Mouse (Mus musculus) neural tube, embryonic 14.5 days (tissue): ENCODE measurements at regions not wholly inside any gene's neighbourhood (a gene's known extent, or its start where the extent isn't known, plus 50 kb on each side); places are given as distances from the start of the nearest gene placed in this dataset.

Experiments used
- ATAC-seq: fragments of 200-750 bp; cut with Nextera tagmentation; 2 replicates; pipeline ENCODE4 v1.8.0; 2017; ENCODE audit warnings: low read depth, mild to moderate bottlenecking, moderate TSS enrichment, moderate library complexity
- H3K27ac ChIP-seq: fragments of 300-500 bp; sonication (generic); 2 replicates; pipeline ENCODE4 v1.5.1; 2014; ENCODE audit warnings: low read depth, mild to moderate bottlenecking, control low read depth, low read length, moderate library complexity, mixed read lengths
- H3K27me3 ChIP-seq: fragments of 300-500 bp; sonication (generic); 2 replicates; pipeline ENCODE4 v1.6.1; 2014; ENCODE audit warnings: low read length; ENCODE audit not compliant: control insufficient read depth, insufficient read depth
- H3K36me3 ChIP-seq: fragments of 300-500 bp; sonication (generic); 2 replicates; pipeline ENCODE4 v1.6.1; 2014; ENCODE audit warnings: low read length, mixed read lengths; ENCODE audit not compliant: control insufficient read depth, insufficient read depth
- H3K4me1 ChIP-seq: fragments of 300-500 bp; sonication (generic); 2 replicates; pipeline ENCODE4 v1.6.1; 2014; ENCODE audit warnings: low read length; ENCODE audit not compliant: control insufficient read depth, insufficient read depth
- H3K4me2 ChIP-seq: fragments of 300-500 bp; sonication (generic); 2 replicates; pipeline ENCODE4 v1.6.1; 2014; ENCODE audit warnings: mild to moderate bottlenecking, low read depth, low read length, control low read depth
- H3K4me3 ChIP-seq: fragments of 300-500 bp; sonication (generic); 2 replicates; pipeline ENCODE4 v1.5.1; 2014; ENCODE audit warnings: low read depth, low read length, control low read depth, mixed read lengths
- H3K9ac ChIP-seq: fragments of 300-500 bp; sonication (generic); replicated peaks from 2 replicates; pipeline ENCODE4 v1.6.1; 2014; ENCODE audit warnings: low read depth, mild to moderate bottlenecking, control low read depth, low read length, mixed read lengths
- H3K9me3 ChIP-seq: fragments of 300-500 bp; sonication (generic); 2 replicates; pipeline ENCODE4 v1.6.1; 2016; ENCODE audit warnings: low read length; ENCODE audit not compliant: control insufficient read depth
- WGBS: fragments of 180-500 bp; shearing (Covaris S2); extraction: QIAGEN DNeasy Blood & Tissue Kit; methylation state at CpG from one replicate; pipeline ENCODE4 v1.1.7; 2014; 5-methylcytosine and 5-hydroxymethylcytosine counted together

- 96% methylated on average over 1 of the region's 1 CpGs for WGBS
- H3K36me3 ChIP-seq: no peaks in the 10 kb centered on the region
- no peaks in the 10 kb centered on the region for H3K27me3 ChIP-seq
- no peak overlapping the region for H3K27ac ChIP-seq
- no peak for ATAC-seq
- no peak overlapping the region for H3K4me3 ChIP-seq
- H3K9ac ChIP-seq: no peak overlapping the region
- H3K4me1 ChIP-seq: 0 out of 2 replicates have a peak, but pooled peaks cover 6% of the 10 kb centered on the region
- H3K4me2 ChIP-seq: no peak overlapping the region
- H3K9me3 ChIP-seq: no peaks in the 10 kb centered on the region
These were observed 185.2 kb downstream of the Dad1 start for GRCm38 (mm10) chr14:54068684-54069083.

GRCm38 (mm10) chr14:54065466-54065865 lies 188.4 kb downstream of the Dad1 start:
- no peak for ATAC-seq
- Histone ChIP-seq H3K27ac (no peak overlapping the region), H3K36me3 (no peaks in the 10 kb centered on the region), H3K4me1 (0 out of 2 replicates have a peak, but pooled peaks cover 9% of the 10 kb centered on the region), H3K4me3 (no peak overlapping the region), H3K27me3 (no peaks in the 10 kb centered on the region), H3K9me3 (no peaks in the 10 kb centered on the region), H3K9ac (no peak overlapping the region), H3K4me2 (no peak overlapping the region)
- WGBS: 55% methylated on average over 4 of the region's 4 CpGs

GRCm38 (mm10) chr14:54064541-54065402 lies 189.1 kb downstream of the Dad1 start:
- peak; percentile 47; the same call in 1 of the 2 replicates for ATAC-seq
- H3K9ac ChIP-seq: 0 out of 2 replicates have a peak overlapping the region, but pooled peaks have one; percentile 16
- 33% methylated on average over 11 of the region's 11 CpGs for WGBS

GRCm38 (mm10) chr14:54061570-54061969 lies 192.3 kb downstream of the Dad1 start:
- 25% methylated on average over 3 of the region's 3 CpGs for WGBS
- H3K27ac ChIP-seq: no peak overlapping the region
- ATAC-seq: no peak

More at GRCm38 (mm10) chr14:54064541-54065402, 189.1 kb downstream of the Dad1 start:
- Histone ChIP-seq H3K27ac (no peak overlapping the region), H3K27me3 (no peaks in the 10 kb centered on the region), H3K4me2 (peak overlapping the region; percentile 6; the same call in 1 of the 2 replicates), H3K36me3 (no peaks in the 10 kb centered on the region), H3K4me1 (peaks cover 14% of the 10 kb centered on the region; the same call in 1 of the 2 replicates), H3K4me3 (no peak overlapping the region), H3K9me3 (no peaks in the 10 kb centered on the region)

GRCm38 (mm10) chr14:54059776-54060175 lies 194.1 kb downstream of the Dad1 start:
- ATAC-seq: peak; percentile 90
- Histone ChIP-seq H3K4me2 (no peak overlapping the region), H3K27ac (peak overlapping the region; percentile 45; the same call in 1 of the 2 replicates)

More at GRCm38 (mm10) chr14:54061570-54061969, 192.3 kb downstream of the Dad1 start:
- Histone ChIP-seq H3K27me3 (no peaks in the 10 kb centered on the region), H3K4me3 (no peak overlapping the region), H3K4me2 (no peak overlapping the region), H3K4me1 (peaks cover 14% of the 10 kb centered on the region; the same call in 1 of the 2 replicates), H3K9me3 (no peaks in the 10 kb centered on the region), H3K36me3 (no peaks in the 10 kb centered on the region), H3K9ac (no peak overlapping the region)

GRCm38 (mm10) chr14:54059096-54059495 lies 194.8 kb downstream of the Dad1 start:
- no peak overlapping the region for H3K27ac ChIP-seq
- no peaks in the 10 kb centered on the region for H3K36me3 ChIP-seq
- H3K4me2 ChIP-seq: no peak overlapping the region
- peaks cover 8% of the 10 kb centered on the region; the same call in 1 of the 2 replicates for H3K4me1 ChIP-seq
- peak; percentile 11; the same call in 1 of the 2 replicates for ATAC-seq
- 78% methylated on average over 6 of the region's 6 CpGs for WGBS
- H3K4me3 ChIP-seq: no peak overlapping the region
- no peak overlapping the region for H3K9ac ChIP-seq
- no peaks in the 10 kb centered on the region for H3K9me3 ChIP-seq
- H3K27me3 ChIP-seq: no peaks in the 10 kb centered on the region

More at GRCm38 (mm10) chr14:54059776-54060175, 194.1 kb downstream of the Dad1 start:
- Histone ChIP-seq H3K9ac (no peak overlapping the region), H3K9me3 (no peaks in the 10 kb centered on the region), H3K27me3 (no peaks in the 10 kb centered on the region), H3K4me1 (peaks cover 13% of the 10 kb centered on the region; the same call in 1 of the 2 replicates), H3K4me3 (no peak overlapping the region), H3K36me3 (no peaks in the 10 kb centered on the region)
- WGBS: 20% methylated on average over 4 of the region's 4 CpGs

GRCm38 (mm10) chr14:54056691-54057090 lies 197.2 kb downstream of the Dad1 start:
- Histone ChIP-seq H3K4me1 (peaks cover 6% of the 10 kb centered on the region; the same call in 1 of the 2 replicates), H3K9ac (no peak overlapping the region), H3K27me3 (no peaks in the 10 kb centered on the region), H3K36me3 (no peaks in the 10 kb centered on the region), H3K4me2 (no peak overlapping the region), H3K27ac (no peak overlapping the region), H3K9me3 (no peaks in the 10 kb centered on the region), H3K4me3 (no peak overlapping the region)
- ATAC-seq: no peak
- 59% methylated on average over 7 of the region's 7 CpGs for WGBS

- H3K4me3 ChIP-seq: no peak overlapping the region
- H3K9me3 ChIP-seq: no peaks in the 10 kb centered on the region
- no peak overlapping the region for H3K9ac ChIP-seq
- no peaks in the 10 kb centered on the region for H3K36me3 ChIP-seq
- no peaks in the 10 kb centered on the region for H3K27me3 ChIP-seq
- WGBS: 83% methylated on average over 6 of the region's 6 CpGs
- H3K4me1 ChIP-seq: peaks cover 5% of the 10 kb centered on the region; the same call in 1 of the 2 replicates
- no peak overlapping the region for H3K27ac ChIP-seq
- ATAC-seq: no peak
- no peak overlapping the region for H3K4me2 ChIP-seq
These were observed 198.5 kb downstream of the Dad1 start for GRCm38 (mm10) chr14:54055390-54055789.

- H3K4me3 ChIP-seq: no peak overlapping the region
- no peaks in the 10 kb centered on the region for H3K36me3 ChIP-seq
- 88% methylated on average over 2 of the region's 2 CpGs for WGBS
- H3K9me3 ChIP-seq: no peaks in the 10 kb centered on the region
- H3K4me1 ChIP-seq: no peaks in the 10 kb centered on the region
- H3K4me2 ChIP-seq: no peak overlapping the region
- no peaks in the 10 kb centered on the region for H3K27me3 ChIP-seq
- ATAC-seq: no peak
- no peak overlapping the region for H3K27ac ChIP-seq
- H3K9ac ChIP-seq: no peak overlapping the region
These were observed 211.6 kb downstream of the Dad1 start for GRCm38 (mm10) chr14:54042286-54042685.
